Mouse (Mus musculus): ENCODE results near the gene Cobll1.

Gene Cobll1

GRCm38 (mm10) chr2:65087197-65087596 lies 152.0 kb downstream of the Cobll1 start:
- DNase-seq: no peak

GRCm38 (mm10) chr2:65083411-65083810 lies 155.8 kb downstream of the Cobll1 start:
- DNase-seq: no peak

- DNase-seq: no peak
Measured at GRCm38 (mm10) chr2:65077544-65077943, 161.7 kb downstream of the Cobll1 start.

DNA sequence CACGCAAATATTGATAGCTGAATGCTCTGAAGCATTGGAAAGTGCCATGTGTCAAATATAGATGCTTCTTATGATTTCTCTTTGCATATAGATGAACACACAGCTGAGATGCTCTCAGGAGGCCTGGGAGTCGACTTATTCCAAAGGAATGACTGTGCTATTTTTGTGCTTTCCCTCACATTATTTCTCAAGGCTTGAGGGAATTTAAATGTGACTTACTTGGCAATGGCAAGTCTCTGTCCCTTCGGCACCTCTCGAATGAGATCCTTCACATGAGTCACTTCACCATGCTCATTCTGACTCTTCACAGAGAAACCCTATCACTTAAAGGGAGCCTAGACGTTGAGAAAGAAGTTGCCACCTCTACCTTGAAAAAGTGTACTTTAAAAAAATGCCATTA lies 163.4 kb downstream of the Cobll1 start:
- DNase-seq: no peak

GRCm38 (mm10) chr2:65075431-65075830 lies 163.8 kb downstream of the Cobll1 start:
- no peak for DNase-seq

DNA sequence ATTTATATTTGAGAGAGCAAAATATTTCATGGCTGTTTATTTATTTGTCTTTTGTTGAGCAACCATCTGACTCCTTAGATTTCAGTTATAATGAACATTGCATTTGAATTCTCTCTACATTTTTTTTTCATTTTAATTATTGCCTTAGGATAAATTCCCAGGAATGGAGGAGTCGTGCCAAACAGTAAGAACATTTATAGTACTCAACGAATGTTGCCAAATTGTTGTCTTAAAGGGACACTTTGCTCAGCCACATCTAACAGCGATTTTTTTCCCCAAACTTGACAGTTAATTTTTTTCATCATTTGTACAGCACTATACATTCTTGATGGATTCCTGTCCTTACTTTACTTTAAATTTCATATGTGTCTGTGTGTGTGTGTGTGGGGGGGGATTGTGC lies 167.0 kb downstream of the Cobll1 start:
- no peak for DNase-seq

DNA sequence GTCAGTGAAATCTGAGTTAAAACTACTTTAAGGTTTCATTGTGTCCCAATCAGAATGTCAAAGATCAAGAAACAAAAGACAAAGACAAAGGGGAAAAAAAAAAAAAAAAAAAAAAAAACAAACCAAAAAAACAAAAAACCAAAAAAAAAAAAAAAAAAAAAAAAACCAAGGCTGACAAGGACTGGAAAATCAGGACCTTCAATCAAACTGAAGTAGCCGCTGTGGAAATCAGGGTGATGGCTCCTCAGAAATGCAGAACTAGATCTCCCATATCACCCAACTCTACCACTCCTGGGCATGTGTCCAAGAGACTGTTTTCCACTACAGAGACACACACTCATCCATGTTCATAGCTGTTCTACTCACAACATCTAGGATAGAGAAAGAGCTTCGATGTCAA lies 185.4 kb downstream of the Cobll1 start:
- DNase-seq: no peak

GRCm38 (mm10) chr2:65052191-65053012 lies 186.8 kb downstream of the Cobll1 start:
- no peak for DNase-seq

DNA sequence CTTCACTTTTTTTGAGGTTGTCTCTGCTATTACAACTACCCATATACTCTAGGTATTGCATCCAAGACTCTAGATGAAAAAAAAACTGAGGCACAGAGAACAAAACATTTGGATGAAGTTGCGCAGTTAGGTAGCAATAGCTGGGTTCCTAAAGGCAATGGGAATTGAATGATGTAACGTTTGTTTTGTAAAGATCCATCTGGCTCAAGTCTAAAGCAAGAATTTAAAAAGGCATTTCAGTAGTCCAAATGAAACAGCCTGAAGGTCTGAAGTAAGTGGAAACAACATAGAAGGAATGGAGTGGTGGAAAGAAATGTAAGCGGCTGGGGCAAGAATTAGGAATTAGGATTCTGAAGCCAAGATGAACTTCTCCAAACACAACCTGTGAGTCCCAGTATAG lies 188.4 kb downstream of the Cobll1 start:
- DNase-seq: no peak

GRCm38 (mm10) chr2:65048234-65049017 lies 190.8 kb downstream of the Cobll1 start:
- no peak for DNase-seq
